Mouse (Mus musculus) cerebellum, adult 2 months (tissue): ENCODE measurements around the gene Gsg1.

ENCODE experiments used
- CTCF ChIP-seq: fragments of 200-500 bp; IDR thresholded peaks from 2 replicates; pipeline ENCODE4 v1.5.1; 2011; ENCODE audit warnings: low read depth, mild to moderate bottlenecking, control low read depth, low read length, moderate library complexity, borderline replicate concordance; ENCODE audit not compliant: insufficient read depth
- POLR2A ChIP-seq: fragments of 200-500 bp; IDR thresholded peaks from 2 replicates; pipeline ENCODE4 v1.6.1; 2011; ENCODE audit warnings: low read length, control low read depth, borderline replicate concordance; ENCODE audit not compliant: insufficient read depth

- TF ChIP-seq CTCF: no peak
- TF ChIP-seq POLR2A: no peak
Observed at GRCm38 (mm10) chr6:135191906-135192305, 62.2 kb downstream of the Gsg1 start.
